Mouse (Mus musculus) ES-Bruce4 (cell line): ENCODE measurements at regions not wholly inside any gene's neighbourhood (a gene's known extent, or its start where the extent isn't known, plus 50 kb on each side); places are given as distances from the start of the nearest gene placed in this dataset.

Experiments
- CTCF ChIP-seq: IDR thresholded peaks from one replicate; pipeline ENCODE4 v1.8.1; 2011; ENCODE audit warnings: low read depth, low read length
- EP300 ChIP-seq: IDR thresholded peaks from 2 replicates; pipeline ENCODE4 v1.6.1; 2011; ENCODE audit warnings: low read depth, low read length; ENCODE audit not compliant: insufficient read depth
- POLR2A ChIP-seq: IDR thresholded peaks from one replicate; pipeline ENCODE4 v1.8.1; 2011; ENCODE audit warnings: low read length; ENCODE audit not compliant: insufficient read depth

- TF ChIP-seq CTCF (no peak), POLR2A (no peak), EP300 (no peak)
Measured at GRCm38 (mm10) chr12:70674144-70674543, 151.2 kb upstream of the Frmd6 start.
